Mouse (Mus musculus) liver, embryonic 11.5 days (tissue): ENCODE results near the gene Impad1. TPM values are rescaled to one million over a fixed set of nuclear protein-coding genes. Genes with fewer than 3 reads are reported as not detected.
A peak's percentile ranks its signal among the peaks of the same experiment; 100 is the strongest.

Experiments
- ATAC-seq: fragments of 200-750 bp; cut with Nextera tagmentation; replicated peaks from 2 replicates; pipeline ENCODE4 v1.8.0; 2017; ENCODE audit warnings: moderate number of reproducible peaks, mild to moderate bottlenecking, moderate TSS enrichment, moderate library complexity; ENCODE audit not compliant: low FRiP score
- DNase-seq: peaks from one replicate; pipeline ENCODE4 v3.0.0-alpha.2; 2017; ENCODE audit warnings: low spot score
- H3K27ac ChIP-seq: fragments of 300-500 bp; sonication (generic); 2 replicates; pipeline ENCODE4 v1.5.1; 2014; ENCODE audit warnings: mild to moderate bottlenecking, low read depth, low read length, control low read depth
- H3K27me3 ChIP-seq: fragments of 300-500 bp; sonication (generic); replicated peaks from 2 replicates; pipeline ENCODE4 v1.6.1; 2014; ENCODE audit warnings: low read length, mixed read lengths; ENCODE audit not compliant: control insufficient read depth, insufficient read depth
- H3K36me3 ChIP-seq: fragments of 300-500 bp; sonication (generic); 2 replicates; pipeline ENCODE4 v1.6.1; 2014; ENCODE audit warnings: mild to moderate bottlenecking, low read length, moderate library complexity, mixed read lengths; ENCODE audit not compliant: control insufficient read depth, insufficient read depth
- H3K4me1 ChIP-seq: fragments of 300-500 bp; sonication (generic); replicated peaks from 2 replicates; pipeline ENCODE4 v1.6.1; 2014; ENCODE audit warnings: low read length, mixed read lengths; ENCODE audit not compliant: control insufficient read depth, insufficient read depth
- H3K4me2 ChIP-seq: fragments of 300-500 bp; sonication (generic); 2 replicates; pipeline ENCODE4 v1.6.1; 2014; ENCODE audit warnings: mild to moderate bottlenecking, control low read depth, moderate library complexity
- H3K4me3 ChIP-seq: fragments of 300-500 bp; sonication (generic); 2 replicates; pipeline ENCODE4 v1.5.1; 2014; ENCODE audit warnings: low read depth, low read length, control low read depth
- H3K9ac ChIP-seq: fragments of 300-500 bp; sonication (generic); 2 replicates; pipeline ENCODE4 v1.6.1; 2014; ENCODE audit warnings: low read depth, low read length, control low read depth
- H3K9me3 ChIP-seq: fragments of 300-500 bp; sonication (generic); 2 replicates; pipeline ENCODE4 v1.6.1; 2016; ENCODE audit warnings: low read length, inconsistent platforms, mixed read lengths; ENCODE audit not compliant: control insufficient read depth
- WGBS: fragments of 180-500 bp; shearing (Covaris S2); extraction: QIAGEN DNeasy Blood & Tissue Kit; methylation state at CpG from one replicate; pipeline ENCODE4 v1.1.7; 2014; 5-methylcytosine and 5-hydroxymethylcytosine counted together
- polyA plus RNA-seq: library from polyadenylated mRNA; unstranded; fragments of >200 nt; fragmentation: Nextera tagmentation; extraction: Ambion mirVana; gene quantifications from 2 replicates; pipeline ENCODE4 v1.2.1, GENCODE M21; 2014

Gene Impad1
- polyA plus RNA-seq, 1 experiment from 2014 or later, result 21.4 TPM

GRCm38 (mm10) chr4:4784305-4784704 lies 8.8 kb downstream of the Impad1 start:
- H3K36me3 ChIP-seq, result peaks cover 9% of the 10 kb centered on the region; the same call in 1 of the 2 replicates
- H3K4me3 ChIP-seq, result no peak overlapping the region
- ATAC-seq (no peak), DNase-seq (no peak)
- WGBS, result 56% methylated on average over 1 of the region's 1 CpGs
- no peaks in the 10 kb centered on the region for H3K27me3 ChIP-seq
- H3K27ac ChIP-seq, result no peak overlapping the region
- H3K9me3 ChIP-seq, result peaks cover 8% of the 10 kb centered on the region; the same call in 1 of the 2 replicates
- peaks cover 6% of the 10 kb centered on the region for H3K4me1 ChIP-seq
- no peak overlapping the region for H3K4me2 ChIP-seq
- no peak overlapping the region for H3K9ac ChIP-seq

- Histone ChIP-seq H3K4me1 (peaks cover 6% of the 10 kb centered on the region), H3K4me3 (no peak overlapping the region), H3K27me3 (no peaks in the 10 kb centered on the region), H3K9me3 (peaks cover 8% of the 10 kb centered on the region; the same call in 1 of the 2 replicates), H3K9ac (no peak overlapping the region), H3K36me3 (peaks cover 9% of the 10 kb centered on the region; the same call in 1 of the 2 replicates), H3K4me2 (peak overlapping the region; percentile 45; the same call in 1 of the 2 replicates), H3K27ac (peak overlapping the region; percentile 30; the same call in 1 of the 2 replicates)
- DNase-seq (no peak), ATAC-seq (peak; percentile 51)
Observed at GRCm38 (mm10) chr4:4783686-4783957, 9.5 kb downstream of the Impad1 start.

- peak; percentile 100 for ATAC-seq
- Histone ChIP-seq H3K27ac (peak overlapping the region; percentile 30; the same call in 1 of the 2 replicates), H3K36me3 (peaks cover 9% of the 10 kb centered on the region; the same call in 1 of the 2 replicates), H3K9me3 (peaks cover 8% of the 10 kb centered on the region; the same call in 1 of the 2 replicates), H3K4me2 (peak overlapping the region; percentile 45; the same call in 1 of the 2 replicates), H3K4me3 (no peak overlapping the region), H3K9ac (no peak overlapping the region), H3K4me1 (peaks cover 6% of the 10 kb centered on the region), H3K27me3 (no peaks in the 10 kb centered on the region)
- DNase-seq, result peak; percentile 34
- WGBS, result 76% methylated on average over 4 of the region's 4 CpGs
Observed at GRCm38 (mm10) chr4:4782882-4783685, 10.1 kb downstream of the Impad1 start.

GRCm38 (mm10) chr4:4779265-4779770 lies 13.8 kb downstream of the Impad1 start:
- H3K4me1 ChIP-seq, result peaks cover 6% of the 10 kb centered on the region
- no peak overlapping the region for H3K4me3 ChIP-seq
- no peak overlapping the region for H3K4me2 ChIP-seq
- H3K27me3 ChIP-seq, result no peaks in the 10 kb centered on the region
- peaks cover 15% of the 10 kb centered on the region; the same call in 1 of the 2 replicates for H3K36me3 ChIP-seq
- ATAC-seq (no peak), DNase-seq (no peak)
- no peak overlapping the region for H3K27ac ChIP-seq
- H3K9ac ChIP-seq, result no peak overlapping the region
- H3K9me3 ChIP-seq, result peaks cover 8% of the 10 kb centered on the region; the same call in 1 of the 2 replicates

GRCm38 (mm10) chr4:4771523-4772114 lies 21.5 kb downstream of the Impad1 start:
- Histone ChIP-seq H3K27ac (no peak overlapping the region), H3K36me3 (peaks cover 16% of the 10 kb centered on the region; the same call in 1 of the 2 replicates), H3K9ac (no peak overlapping the region), H3K4me1 (no peaks in the 10 kb centered on the region), H3K27me3 (no peaks in the 10 kb centered on the region), H3K4me2 (no peak overlapping the region), H3K9me3 (no peaks in the 10 kb centered on the region), H3K4me3 (no peak overlapping the region)
- ATAC-seq, result no peak
- WGBS, result 73% methylated on average over 2 of the region's 2 CpGs
- DNase-seq, result no peak

GRCm38 (mm10) chr4:4765806-4766205 lies 27.3 kb downstream of the Impad1 start:
- H3K27ac ChIP-seq, result no peak overlapping the region
- no peaks in the 10 kb centered on the region for H3K4me1 ChIP-seq
- WGBS, result 83% methylated on average over 5 of the region's 5 CpGs

GRCm38 (mm10) chr4:4758376-4758775 lies 34.8 kb downstream of the Impad1 start:
- no peak for ATAC-seq
- H3K27me3 ChIP-seq, result no peaks in the 10 kb centered on the region
- WGBS, result 86% methylated on average over 4 of the region's 4 CpGs

More at GRCm38 (mm10) chr4:4765806-4766205, 27.3 kb downstream of the Impad1 start:
- H3K4me2 ChIP-seq, result no peak overlapping the region
- no peak overlapping the region for H3K4me3 ChIP-seq
- no peak for DNase-seq
- H3K27me3 ChIP-seq, result no peaks in the 10 kb centered on the region
- no peak overlapping the region for H3K9ac ChIP-seq
- no peaks in the 10 kb centered on the region for H3K9me3 ChIP-seq
- H3K36me3 ChIP-seq, result peaks cover 9% of the 10 kb centered on the region; the same call in 1 of the 2 replicates
- no peak for ATAC-seq

GRCm38 (mm10) chr4:4729427-4729826 lies 63.7 kb downstream of the Impad1 start:
- Histone ChIP-seq H3K27me3 (no peaks in the 10 kb centered on the region), H3K9me3 (no peaks in the 10 kb centered on the region), H3K4me2 (no peak overlapping the region), H3K27ac (no peak overlapping the region), H3K4me1 (no peaks in the 10 kb centered on the region), H3K9ac (no peak overlapping the region), H3K36me3 (no peaks in the 10 kb centered on the region), H3K4me3 (no peak overlapping the region)
- 53% methylated on average over 3 of the region's 3 CpGs for WGBS
- DNase-seq (no peak), ATAC-seq (0 out of 2 replicates have a peak, but pooled peaks have one; percentile 51)

More at GRCm38 (mm10) chr4:4758376-4758775, 34.8 kb downstream of the Impad1 start:
- DNase-seq, result no peak
- no peaks in the 10 kb centered on the region for H3K4me1 ChIP-seq
- no peaks in the 10 kb centered on the region for H3K36me3 ChIP-seq
- no peak overlapping the region for H3K4me2 ChIP-seq
- H3K27ac ChIP-seq, result no peak overlapping the region
- no peak overlapping the region for H3K9ac ChIP-seq
- no peaks in the 10 kb centered on the region for H3K9me3 ChIP-seq
- no peak overlapping the region for H3K4me3 ChIP-seq
